Mouse (Mus musculus): Measurements from ENCODE around the gene Gm10644. TPM values are rescaled to one million over a fixed set of nuclear protein-coding genes. Genes with fewer than 3 reads are reported as not detected.

Gm10644 gene
- polyA plus RNA-seq, 1 experiment from 2014 or later: 0.45 TPM

GRCm38 (mm10) chr8:83964015-83964765 is 9.2 kb upstream of the Gm10644 start:
- Histone ChIP-seq H3K4me1 (no peaks in the 10 kb centered on the region), H3K27ac (replicated peaks) (no peak overlapping the region), H3K27me3 (no peaks in the 10 kb centered on the region), H3K4me3 (replicated peaks) (no peak overlapping the region), H3K9ac (no peak overlapping the region), H3K9me3 (replicated peaks) (no peaks in the 10 kb centered on the region), H3K36me3 (peaks cover 18% of the 10 kb centered on the region), H3K4me2 (replicated peaks) (no peak overlapping the region)
- WGBS: 86% methylated on average over 5 of the region's 5 CpGs
- ATAC-seq (ENCODE audit: insufficient number of reproducible peaks, low FRiP score, low TSS enrichment, low read depth): no peak

- H3K4me2 ChIP-seq (replicated peaks): peak overlapping the region; percentile 89
- H3K27ac ChIP-seq (replicated peaks): no peak overlapping the region
- WGBS: 19% methylated on average over 1 of the region's 1 CpGs
- peak overlapping the region; percentile 68 for H3K4me3 ChIP-seq (replicated peaks)
- ATAC-seq (ENCODE audit: insufficient number of reproducible peaks, low FRiP score, low TSS enrichment, low read depth): no peak
- no peaks in the 10 kb centered on the region for H3K36me3 ChIP-seq
- peaks cover 16% of the 10 kb centered on the region for H3K4me1 ChIP-seq
- no peaks in the 10 kb centered on the region for H3K27me3 ChIP-seq
- H3K9me3 ChIP-seq (replicated peaks): no peaks in the 10 kb centered on the region
- no peak overlapping the region for H3K9ac ChIP-seq
Measured at GRCm38 (mm10) chr8:83956789-83957188, 1.8 kb upstream of the Gm10644 start.

- Histone ChIP-seq H3K4me3 (replicated peaks) (peak overlapping the region; percentile 68), H3K36me3 (no peaks in the 10 kb centered on the region), H3K9me3 (replicated peaks) (no peaks in the 10 kb centered on the region), H3K27me3 (no peaks in the 10 kb centered on the region), H3K9ac (peak overlapping the region; percentile 24; the same call in 1 of the 2 replicates), H3K4me1 (peaks cover 16% of the 10 kb centered on the region), H3K4me2 (replicated peaks) (peak overlapping the region; percentile 89), H3K27ac (replicated peaks) (no peak overlapping the region; the same call in 1 of the 2 replicates)
- no peak for ATAC-seq (ENCODE audit: insufficient number of reproducible peaks, low FRiP score, low TSS enrichment, low read depth)
- WGBS: under 1% methylated on average over 15 of the region's 15 CpGs
Measured at GRCm38 (mm10) chr8:83955958-83956218, 883 bp upstream of the Gm10644 start.

- ATAC-seq (ENCODE audit: insufficient number of reproducible peaks, low FRiP score, low TSS enrichment, low read depth): no peak
- Histone ChIP-seq H3K36me3 (no peaks in the 10 kb centered on the region), H3K27me3 (no peaks in the 10 kb centered on the region), H3K4me1 (peaks cover 16% of the 10 kb centered on the region), H3K4me3 (replicated peaks) (peak overlapping the region; percentile 68), H3K27ac (replicated peaks) (no peak overlapping the region; the same call in 1 of the 2 replicates), H3K4me2 (replicated peaks) (peak overlapping the region; percentile 89), H3K9me3 (replicated peaks) (no peaks in the 10 kb centered on the region), H3K9ac (peak overlapping the region; percentile 35; the same call in 1 of the 2 replicates)
- WGBS: 1% methylated on average over 14 of the region's 14 CpGs
Measured at GRCm38 (mm10) chr8:83954749-83955105, 278 bp downstream of the Gm10644 start.

- Histone ChIP-seq H3K27ac (replicated peaks) (no peak overlapping the region), H3K36me3 (no peaks in the 10 kb centered on the region), H3K4me1 (no peaks in the 10 kb centered on the region), H3K4me3 (replicated peaks) (no peak overlapping the region), H3K9ac (no peak overlapping the region), H3K27me3 (no peaks in the 10 kb centered on the region), H3K4me2 (replicated peaks) (no peak overlapping the region), H3K9me3 (replicated peaks) (no peaks in the 10 kb centered on the region)
- ATAC-seq (ENCODE audit: insufficient number of reproducible peaks, low FRiP score, low TSS enrichment, low read depth): no peak
- 63% methylated on average over 3 of the region's 3 CpGs for WGBS
Measured at GRCm38 (mm10) chr8:83945540-83945939, 9.5 kb downstream of the Gm10644 start.

DNA sequence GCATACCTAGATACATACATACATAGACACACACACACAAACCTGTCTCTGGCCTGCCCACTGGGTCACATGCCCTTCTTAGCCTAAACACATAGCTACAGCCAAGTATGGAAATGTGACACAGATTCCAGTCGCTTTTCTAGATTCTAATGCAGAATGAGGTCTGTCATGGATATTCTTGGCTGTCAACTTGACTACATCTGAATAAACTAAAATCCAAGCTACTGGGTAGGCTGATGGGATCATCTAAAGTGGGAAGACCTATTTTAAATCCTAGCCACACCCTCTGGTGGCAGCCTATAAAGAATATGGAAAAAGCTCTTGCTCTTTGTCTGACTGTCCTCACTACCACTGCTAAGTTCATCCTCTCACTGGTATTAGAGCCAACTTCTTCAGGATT is 12.6 kb downstream of the Gm10644 start:
- WGBS: 65% methylated on average over 1 of the region's 1 CpGs
- H3K27me3 ChIP-seq: no peaks in the 10 kb centered on the region
- H3K36me3 ChIP-seq: peaks cover 23% of the 10 kb centered on the region

DNA sequence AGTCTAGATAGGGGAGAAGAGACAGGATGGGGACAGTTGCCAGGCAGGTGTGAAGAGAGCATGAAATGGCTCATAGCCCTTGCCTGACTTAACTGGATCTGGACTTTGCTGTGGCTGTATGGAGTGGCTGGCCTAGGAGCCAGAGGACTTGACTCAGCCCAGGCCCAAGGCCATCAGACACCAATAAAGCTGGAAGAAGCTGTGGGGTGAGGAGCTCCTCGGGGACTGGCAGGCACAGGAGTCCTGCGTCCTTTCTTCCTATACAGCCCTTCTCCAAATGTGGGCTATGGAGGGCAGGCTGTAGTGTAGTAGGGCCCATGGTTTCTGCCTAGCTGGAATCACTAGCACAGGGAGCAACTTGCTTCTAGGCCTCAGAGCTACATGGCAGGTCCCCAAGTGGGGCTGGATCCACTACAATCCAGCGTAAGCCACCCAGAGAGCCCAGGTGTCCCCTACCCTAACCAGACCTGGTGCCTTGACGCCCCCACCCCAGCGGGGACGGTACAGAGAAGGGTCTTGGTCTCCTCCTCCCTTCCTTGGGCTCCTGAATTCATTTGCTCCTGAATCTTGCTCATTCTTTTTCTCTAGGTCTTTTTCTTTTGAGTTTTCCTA is 13.8 kb downstream of the Gm10644 start:
- no peaks in the 10 kb centered on the region for H3K9me3 ChIP-seq (replicated peaks)
- H3K4me2 ChIP-seq (replicated peaks): no peak overlapping the region
- H3K4me3 ChIP-seq (replicated peaks): no peak overlapping the region
- ATAC-seq (ENCODE audit: insufficient number of reproducible peaks, low FRiP score, low TSS enrichment, low read depth): no peak
- H3K36me3 ChIP-seq: peaks cover 34% of the 10 kb centered on the region
- H3K27me3 ChIP-seq: no peaks in the 10 kb centered on the region
- no peak overlapping the region for H3K9ac ChIP-seq
- H3K4me1 ChIP-seq: no peaks in the 10 kb centered on the region
- H3K27ac ChIP-seq (replicated peaks): no peak overlapping the region
- WGBS: 70% methylated on average over 6 of the region's 6 CpGs

More for the DNA sequence above, 12.6 kb downstream of the Gm10644 start:
- Histone ChIP-seq H3K4me2 (replicated peaks) (no peak overlapping the region), H3K27ac (replicated peaks) (no peak overlapping the region), H3K4me3 (replicated peaks) (no peak overlapping the region), H3K4me1 (no peaks in the 10 kb centered on the region), H3K9me3 (replicated peaks) (no peaks in the 10 kb centered on the region), H3K9ac (no peak overlapping the region)
- ATAC-seq (ENCODE audit: insufficient number of reproducible peaks, low FRiP score, low TSS enrichment, low read depth): no peak

- peaks cover 61% of the 10 kb centered on the region for H3K36me3 ChIP-seq
- no peaks in the 10 kb centered on the region for H3K27me3 ChIP-seq
- no peak for ATAC-seq (ENCODE audit: insufficient number of reproducible peaks, low FRiP score, low TSS enrichment, low read depth)
- WGBS: 94% methylated on average over 15 of the region's 15 CpGs
- H3K4me2 ChIP-seq (replicated peaks): no peak overlapping the region
- H3K9me3 ChIP-seq (replicated peaks): no peaks in the 10 kb centered on the region
- H3K9ac ChIP-seq: no peak overlapping the region
- H3K4me1 ChIP-seq: no peaks in the 10 kb centered on the region
- H3K27ac ChIP-seq (replicated peaks): no peak overlapping the region
- H3K4me3 ChIP-seq (replicated peaks): no peak overlapping the region
Measured at GRCm38 (mm10) chr8:83938330-83938729, 16.7 kb downstream of the Gm10644 start.

DNA sequence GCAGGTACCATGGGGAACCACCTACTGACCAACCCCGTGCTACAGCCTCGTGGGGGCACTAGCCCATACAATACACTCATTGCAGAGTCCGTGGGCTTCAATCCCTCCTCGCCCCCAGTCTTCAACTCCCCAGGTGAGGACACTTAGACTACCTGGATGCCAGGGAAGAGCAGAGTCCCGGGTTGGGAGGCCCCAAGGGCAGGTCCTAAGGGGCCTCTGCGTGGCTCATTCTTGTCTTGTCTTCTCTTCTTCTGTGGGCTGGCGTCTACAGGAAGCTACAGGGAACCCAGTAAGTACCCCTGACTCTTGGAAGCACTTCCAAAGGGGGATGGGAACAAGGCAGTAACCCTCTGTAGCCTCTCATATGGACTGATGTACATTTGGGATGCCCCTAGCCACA is 17.4 kb downstream of the Gm10644 start:
- Histone ChIP-seq H3K9ac (no peak overlapping the region), H3K36me3 (peaks cover 68% of the 10 kb centered on the region)

GRCm38 (mm10) chr8:83935435-83935834 is 19.6 kb downstream of the Gm10644 start:
- ATAC-seq (ENCODE audit: insufficient number of reproducible peaks, low FRiP score, low TSS enrichment, low read depth): no peak
- WGBS: 88% methylated on average over 8 of the region's 8 CpGs
- H3K36me3 ChIP-seq: peaks cover 90% of the 10 kb centered on the region
- no peaks in the 10 kb centered on the region for H3K9me3 ChIP-seq (replicated peaks)
- no peak overlapping the region for H3K9ac ChIP-seq
- H3K4me2 ChIP-seq (replicated peaks): no peak overlapping the region
- H3K4me1 ChIP-seq: no peaks in the 10 kb centered on the region
- no peak overlapping the region for H3K27ac ChIP-seq (replicated peaks)
- no peak overlapping the region for H3K4me3 ChIP-seq (replicated peaks)
- no peaks in the 10 kb centered on the region for H3K27me3 ChIP-seq

More for the DNA sequence above, 17.4 kb downstream of the Gm10644 start:
- H3K4me2 ChIP-seq (replicated peaks): no peak overlapping the region
- H3K27ac ChIP-seq (replicated peaks): no peak overlapping the region
- H3K9me3 ChIP-seq (replicated peaks): no peaks in the 10 kb centered on the region
- no peaks in the 10 kb centered on the region for H3K27me3 ChIP-seq
- no peak overlapping the region for H3K4me3 ChIP-seq (replicated peaks)
- no peaks in the 10 kb centered on the region for H3K4me1 ChIP-seq
- ATAC-seq (ENCODE audit: insufficient number of reproducible peaks, low FRiP score, low TSS enrichment, low read depth): no peak
- WGBS: 90% methylated on average over 7 of the region's 7 CpGs

DNA sequence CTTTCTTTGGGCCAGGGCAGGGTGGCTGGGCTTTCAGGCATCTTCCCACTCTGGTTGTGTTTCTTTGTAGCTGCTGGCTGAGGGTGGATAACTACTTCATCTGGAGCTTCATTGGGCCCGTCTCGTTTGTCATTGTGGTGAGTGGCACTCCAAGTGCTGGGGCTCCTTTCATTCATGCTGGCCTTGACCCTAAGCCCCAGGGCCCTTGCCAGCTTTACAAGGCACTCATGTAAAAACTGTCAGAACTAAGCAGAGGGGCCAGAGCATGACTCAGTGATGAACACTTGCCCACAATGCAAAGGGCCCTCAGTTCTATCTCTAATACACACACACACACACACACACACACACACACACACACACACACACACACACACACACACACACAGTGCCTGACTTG is 20.0 kb downstream of the Gm10644 start:
- no peak for ATAC-seq (ENCODE audit: insufficient number of reproducible peaks, low FRiP score, low TSS enrichment, low read depth)
- WGBS: 81% methylated on average over 2 of the region's 2 CpGs
- Histone ChIP-seq H3K36me3 (peaks cover 94% of the 10 kb centered on the region), H3K4me3 (replicated peaks) (no peak overlapping the region), H3K9me3 (replicated peaks) (no peaks in the 10 kb centered on the region), H3K27ac (replicated peaks) (no peak overlapping the region), H3K4me1 (no peaks in the 10 kb centered on the region), H3K4me2 (replicated peaks) (no peak overlapping the region), H3K27me3 (no peaks in the 10 kb centered on the region), H3K9ac (no peak overlapping the region)

- WGBS: 83% methylated on average over 5 of the region's 5 CpGs
- H3K4me1 ChIP-seq: no peaks in the 10 kb centered on the region
- H3K27me3 ChIP-seq: no peaks in the 10 kb centered on the region
- H3K4me2 ChIP-seq (replicated peaks): no peak overlapping the region
- H3K9me3 ChIP-seq (replicated peaks): no peaks in the 10 kb centered on the region
- H3K9ac ChIP-seq: no peak overlapping the region
- ATAC-seq (ENCODE audit: insufficient number of reproducible peaks, low FRiP score, low TSS enrichment, low read depth): no peak
- peaks cover 97% of the 10 kb centered on the region for H3K36me3 ChIP-seq
- H3K4me3 ChIP-seq (replicated peaks): no peak overlapping the region
- H3K27ac ChIP-seq (replicated peaks): no peak overlapping the region
Measured at GRCm38 (mm10) chr8:83934222-83934621, 20.8 kb downstream of the Gm10644 start.

Data from embryonic facial prominence, embryonic 15.5 days (tissue).